Mouse (Mus musculus): ENCODE results near the gene Ccdc88b. TPM values are rescaled to one million over a fixed set of nuclear protein-coding genes. Genes with fewer than 3 reads are reported as not detected.

The Ccdc88b gene
- total and polyA plus RNA-seq, 2 experiments from 2014 or later, result 0.86 to 1.9 TPM

DNA sequence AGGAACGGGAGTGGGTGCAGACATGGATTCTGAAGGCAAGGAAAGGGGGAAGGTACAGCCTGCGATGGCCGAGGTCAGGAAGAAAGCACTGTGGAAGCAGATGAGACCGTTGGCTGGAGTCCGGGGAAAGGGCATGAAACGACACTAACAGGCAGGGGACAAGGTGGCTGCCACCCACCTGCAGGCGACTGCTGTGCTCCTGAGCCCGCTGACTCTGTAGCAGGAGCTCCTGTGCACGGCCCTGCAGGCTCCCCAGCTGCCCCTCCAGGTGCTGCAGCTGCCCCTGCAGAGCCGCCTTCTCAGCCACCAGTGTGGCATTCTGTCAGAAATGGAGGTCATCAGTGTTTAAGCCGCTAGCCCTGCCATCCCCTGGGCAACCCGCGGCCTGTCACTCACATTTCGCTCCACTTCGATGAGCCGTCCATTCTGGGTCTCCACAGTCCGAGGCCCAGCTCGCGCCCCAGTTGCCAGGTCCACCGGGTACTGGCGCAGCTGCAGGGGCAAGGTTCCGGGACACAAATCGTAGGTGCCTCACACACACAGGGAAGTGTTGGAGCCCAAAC is 8.4 kb downstream of the Ccdc88b start:
- ATAC-seq (ENCODE audit: low FRiP score) (no peak), DNase-seq (ENCODE audit: low spot score) (no peak)
- no peaks in the 10 kb centered on the region for H3K9me3 ChIP-seq (ENCODE audit: low read length)
- no peaks in the 10 kb centered on the region for H3K36me3 ChIP-seq (ENCODE audit: insufficient read depth, low read length)
- no peak overlapping the region for H3K4me2 ChIP-seq (ENCODE audit: low read depth, low read length, poor library complexity, severe bottlenecking)
- H3K4me1 ChIP-seq (ENCODE audit: insufficient read depth, low read length), result peaks cover 7% of the 10 kb centered on the region; the same call in 1 of the 2 replicates
- peaks cover 41% of the 10 kb centered on the region for H3K27me3 ChIP-seq (ENCODE audit: insufficient read depth, low read length)
- H3K9ac ChIP-seq (replicated peaks; ENCODE audit: low read length, poor library complexity, severe bottlenecking), result no peak overlapping the region
- WGBS, result 70% methylated on average over 23 of the region's 23 CpGs
- TF ChIP-seq CTCF (IDR thresholded peaks at IDR 0.05), result no peak
- H3K4me3 ChIP-seq (ENCODE audit: low read depth, low read length), result no peak overlapping the region
- H3K27ac ChIP-seq (ENCODE audit: low read depth, low read length), result no peak overlapping the region

DNA sequence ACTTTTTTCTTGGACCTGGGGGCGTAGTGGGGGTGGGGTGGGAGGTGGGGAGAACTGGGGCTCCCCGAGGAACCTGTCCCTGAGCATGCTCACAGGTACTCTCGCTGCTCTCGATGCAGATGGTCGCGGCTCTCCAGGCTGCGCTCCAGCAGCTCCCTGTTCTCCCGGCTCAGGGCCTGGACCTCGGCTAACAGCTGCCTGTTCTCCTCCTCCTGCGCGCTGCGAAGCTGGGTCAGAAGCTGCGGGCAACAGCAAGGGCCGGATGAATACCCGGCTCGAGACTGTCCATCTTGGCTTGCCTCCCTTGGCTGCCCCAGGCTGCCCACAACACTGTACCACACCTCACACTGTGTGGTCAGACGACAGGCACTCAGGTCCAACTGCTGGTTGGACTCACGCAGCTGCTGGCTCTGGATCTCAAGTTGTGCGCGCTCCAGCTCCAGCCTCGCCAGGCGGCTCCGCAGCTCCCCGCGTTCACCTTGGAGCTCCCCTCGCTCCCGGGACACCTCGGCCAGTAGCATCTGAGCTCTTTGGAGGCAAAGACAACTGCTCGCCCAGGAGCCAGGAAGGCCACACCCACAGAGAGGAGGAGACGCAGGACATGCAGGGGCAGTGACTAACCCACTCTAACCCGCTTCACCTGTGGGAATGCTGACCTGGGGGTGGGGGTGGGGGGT is 10.0 kb downstream of the Ccdc88b start:
- no peak for TF ChIP-seq CTCF (IDR thresholded peaks at IDR 0.05)
- Histone ChIP-seq H3K9ac (replicated peaks; ENCODE audit: low read length, poor library complexity, severe bottlenecking) (0 out of 2 replicates have a peak overlapping the region, but pooled peaks have one; percentile 2), H3K27ac (ENCODE audit: low read depth, low read length) (no peak overlapping the region), H3K9me3 (ENCODE audit: low read length) (no peaks in the 10 kb centered on the region), H3K4me2 (ENCODE audit: low read depth, low read length, poor library complexity, severe bottlenecking) (peak overlapping the region; percentile 40), H3K27me3 (ENCODE audit: insufficient read depth, low read length) (peaks cover 34% of the 10 kb centered on the region), H3K36me3 (ENCODE audit: insufficient read depth, low read length) (no peaks in the 10 kb centered on the region), H3K4me3 (ENCODE audit: low read depth, low read length) (peak overlapping the region; percentile 17; the same call in 1 of the 2 replicates), H3K4me1 (ENCODE audit: insufficient read depth, low read length) (peaks cover 7% of the 10 kb centered on the region; the same call in 1 of the 2 replicates)
- 2% methylated on average over 31 of the region's 31 CpGs for WGBS
- DNase-seq (ENCODE audit: low spot score), result no peak
- ATAC-seq (ENCODE audit: low FRiP score), result no peak

DNA sequence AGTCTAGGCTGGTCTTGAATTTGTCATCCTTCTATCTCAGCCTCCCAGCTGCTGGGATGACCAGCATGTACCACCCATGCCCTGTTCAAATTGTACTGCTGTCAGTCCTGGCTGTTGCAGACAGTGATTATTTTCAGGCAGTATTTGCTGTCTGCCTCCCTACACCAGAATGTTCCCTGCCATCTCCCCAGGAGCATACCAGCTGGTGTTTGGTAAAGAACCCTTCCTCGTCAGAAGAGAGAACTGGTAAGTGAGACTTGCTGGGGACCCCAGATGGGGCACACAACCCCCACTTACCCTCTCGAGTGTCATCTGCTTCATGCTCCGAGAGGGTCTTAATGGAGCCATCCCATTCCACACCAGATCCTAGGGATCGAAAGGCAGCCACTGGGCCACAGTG is 12.0 kb downstream of the Ccdc88b start:
- H3K36me3 ChIP-seq (ENCODE audit: insufficient read depth, low read length), result no peaks in the 10 kb centered on the region
- peaks cover 34% of the 10 kb centered on the region for H3K27me3 ChIP-seq (ENCODE audit: insufficient read depth, low read length)
- H3K4me1 ChIP-seq (ENCODE audit: insufficient read depth, low read length), result peaks cover 8% of the 10 kb centered on the region; the same call in 1 of the 2 replicates
- no peak for DNase-seq (ENCODE audit: low spot score)
- H3K9ac ChIP-seq (replicated peaks; ENCODE audit: low read length, poor library complexity, severe bottlenecking), result no peak overlapping the region
- no peak for TF ChIP-seq CTCF (IDR thresholded peaks at IDR 0.05)
- 88% methylated on average over 4 of the region's 4 CpGs for WGBS
- H3K4me3 ChIP-seq (ENCODE audit: low read depth, low read length), result no peak overlapping the region
- H3K27ac ChIP-seq (ENCODE audit: low read depth, low read length), result no peak overlapping the region
- H3K4me2 ChIP-seq (ENCODE audit: low read depth, low read length, poor library complexity, severe bottlenecking), result no peak overlapping the region
- H3K9me3 ChIP-seq (ENCODE audit: low read length), result no peaks in the 10 kb centered on the region
- ATAC-seq (ENCODE audit: low FRiP score), result no peak

DNA sequence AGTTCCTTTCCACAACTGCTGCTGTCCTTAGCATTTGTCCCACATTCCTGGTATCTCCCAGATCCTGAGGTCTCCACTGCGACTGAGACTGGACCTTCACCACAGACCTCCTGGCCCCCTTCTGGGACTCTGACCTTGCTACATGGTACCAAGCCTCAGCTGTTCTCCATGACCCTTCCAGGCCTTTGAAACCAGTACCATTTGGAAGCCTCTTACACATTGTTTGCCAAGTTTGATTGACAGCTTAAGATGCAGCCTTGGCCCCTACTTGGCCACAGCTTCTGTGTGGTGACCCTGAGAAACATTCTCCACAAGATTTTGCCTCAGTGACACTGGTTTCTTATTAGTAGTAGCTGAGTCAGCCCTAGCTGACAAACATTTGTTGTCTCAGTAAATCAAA is 15.7 kb downstream of the Ccdc88b start:
- Histone ChIP-seq H3K4me3 (ENCODE audit: low read depth, low read length) (no peak overlapping the region), H3K27ac (ENCODE audit: low read depth, low read length) (no peak overlapping the region), H3K4me2 (ENCODE audit: low read depth, low read length, poor library complexity, severe bottlenecking) (no peak overlapping the region), H3K9me3 (ENCODE audit: low read length) (no peaks in the 10 kb centered on the region), H3K36me3 (ENCODE audit: insufficient read depth, low read length) (peaks cover 4% of the 10 kb centered on the region), H3K9ac (replicated peaks; ENCODE audit: low read length, poor library complexity, severe bottlenecking) (no peak overlapping the region), H3K4me1 (ENCODE audit: insufficient read depth, low read length) (peaks cover 16% of the 10 kb centered on the region; the same call in 1 of the 2 replicates), H3K27me3 (ENCODE audit: insufficient read depth, low read length) (peaks cover 7% of the 10 kb centered on the region)
- no peak for DNase-seq (ENCODE audit: low spot score)
- no peak for ATAC-seq (ENCODE audit: low FRiP score)
- TF ChIP-seq CTCF (IDR thresholded peaks at IDR 0.05), result no peak
- 67% methylated on average over 1 of the region's 1 CpGs for WGBS

DNA sequence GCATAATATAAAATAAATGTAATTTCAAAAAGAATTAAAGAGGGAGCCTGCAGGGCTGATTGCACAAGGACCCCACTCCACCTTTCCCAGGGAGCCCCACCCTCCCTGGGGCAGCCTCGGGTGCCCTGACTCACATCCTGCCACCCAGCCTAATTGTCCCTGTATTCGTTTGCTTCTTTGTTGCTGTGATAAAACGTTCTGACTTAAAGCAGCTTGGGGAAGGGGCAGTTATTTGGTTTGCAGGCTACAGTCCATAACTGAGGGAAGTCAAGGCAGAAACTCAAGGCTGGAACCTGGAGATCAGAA is 16.8 kb downstream of the Ccdc88b start:
- H3K36me3 ChIP-seq (ENCODE audit: insufficient read depth, low read length), result peaks cover 14% of the 10 kb centered on the region
- ATAC-seq (ENCODE audit: low FRiP score) (no peak), DNase-seq (ENCODE audit: low spot score) (no peak)
- peaks cover 16% of the 10 kb centered on the region; the same call in 1 of the 2 replicates for H3K4me1 ChIP-seq (ENCODE audit: insufficient read depth, low read length)
- no peaks in the 10 kb centered on the region for H3K9me3 ChIP-seq (ENCODE audit: low read length)
- no peak overlapping the region for H3K27ac ChIP-seq (ENCODE audit: low read depth, low read length)
- H3K4me2 ChIP-seq (ENCODE audit: low read depth, low read length, poor library complexity, severe bottlenecking), result peak overlapping the region; percentile 97; the same call in 1 of the 2 replicates
- WGBS, result 28% methylated on average over 3 of the region's 3 CpGs
- 0 out of 2 replicates have a peak, but pooled peaks cover 3% of the 10 kb centered on the region for H3K27me3 ChIP-seq (ENCODE audit: insufficient read depth, low read length)
- no peak for TF ChIP-seq CTCF (IDR thresholded peaks at IDR 0.05)
- peak overlapping the region; percentile 75; the same call in 1 of the 2 replicates for H3K9ac ChIP-seq (replicated peaks; ENCODE audit: low read length, poor library complexity, severe bottlenecking)
- H3K4me3 ChIP-seq (ENCODE audit: low read depth, low read length), result no peak overlapping the region

Data from midbrain, postnatal 0 days (tissue).